Mouse (Mus musculus) lung, adult 2 months (tissue): ENCODE measurements around the gene Grin2a. TPM values are rescaled to one million over a fixed set of nuclear protein-coding genes. Genes with fewer than 3 reads are reported as not detected.

Source experiments
- DNase-seq: peaks from one replicate; pipeline ENCODE4 v3.0.0; 2022
- H3K4me1 ChIP-seq: fragments of 200-500 bp; 2 replicates; pipeline ENCODE4 v1.6.1; 2011; ENCODE audit warnings: low read length; ENCODE audit not compliant: control insufficient read depth, insufficient read depth
- H3K4me3 ChIP-seq: fragments of 200-500 bp; replicated peaks from 2 replicates; pipeline ENCODE3; 2011; ENCODE audit warnings: low read depth, mild to moderate bottlenecking, control low read depth, low read length; ENCODE audit errors: extremely low read depth
- CTCF ChIP-seq: fragments of 200-500 bp; IDR thresholded peaks from 2 replicates; pipeline ENCODE4 v1.5.1; 2011; ENCODE audit warnings: mild to moderate bottlenecking, low read length, control low read depth; ENCODE audit not compliant: insufficient read depth
- POLR2A ChIP-seq: fragments of 200-500 bp; IDR thresholded peaks from 2 replicates; pipeline ENCODE4 v1.6.1; 2011; ENCODE audit warnings: low read depth, mild to moderate bottlenecking, control low read depth, low read length, borderline replicate concordance; ENCODE audit errors: extremely low read depth
- WGBS: fragments of 180-500 bp; shearing (Covaris S2); methylation state at CpG from one replicate; pipeline ENCODE4 v1.1.7; 2018; 5-methylcytosine and 5-hydroxymethylcytosine counted together
- polyA plus RNA-seq: library from polyadenylated mRNA; depleted of rRNA; stranded (reverse); fragments of >200 nt; gene quantifications from 2 replicates; pipeline ENCODE4 v1.2.3, GENCODE M21; 2012; rRNA removed

Grin2a gene
- polyA plus RNA-seq, 1 experiment, result 0.24 TPM

GRCm38 (mm10) chr16:9583981-9584380, 411.4 kb downstream of the Grin2a start:
- TF ChIP-seq POLR2A, result no peak
- TF ChIP-seq CTCF, result no peak

GRCm38 (mm10) chr16:9571793-9572192, 423.6 kb downstream of the Grin2a start:
- 48% methylated on average over 1 of the region's 1 CpGs for WGBS
- TF ChIP-seq POLR2A, result no peak
- no peak for TF ChIP-seq CTCF
- H3K4me3 ChIP-seq, result no peak overlapping the region
- no peaks in the 10 kb centered on the region for H3K4me1 ChIP-seq
- DNase-seq, result no peak

More at GRCm38 (mm10) chr16:9583981-9584380, 411.4 kb downstream of the Grin2a start:
- WGBS, result 60% methylated on average over 2 of the region's 2 CpGs
- Histone ChIP-seq H3K4me1 (no peaks in the 10 kb centered on the region), H3K4me3 (no peak overlapping the region)
- DNase-seq, result no peak

GRCm38 (mm10) chr16:9567286-9567685, 428.1 kb downstream of the Grin2a start:
- WGBS, result 38% methylated on average over 2 of the region's 2 CpGs
- TF ChIP-seq CTCF (no peak), POLR2A (no peak)
- no peak for DNase-seq
- no peaks in the 10 kb centered on the region for H3K4me1 ChIP-seq
- no peak overlapping the region for H3K4me3 ChIP-seq

DNA sequence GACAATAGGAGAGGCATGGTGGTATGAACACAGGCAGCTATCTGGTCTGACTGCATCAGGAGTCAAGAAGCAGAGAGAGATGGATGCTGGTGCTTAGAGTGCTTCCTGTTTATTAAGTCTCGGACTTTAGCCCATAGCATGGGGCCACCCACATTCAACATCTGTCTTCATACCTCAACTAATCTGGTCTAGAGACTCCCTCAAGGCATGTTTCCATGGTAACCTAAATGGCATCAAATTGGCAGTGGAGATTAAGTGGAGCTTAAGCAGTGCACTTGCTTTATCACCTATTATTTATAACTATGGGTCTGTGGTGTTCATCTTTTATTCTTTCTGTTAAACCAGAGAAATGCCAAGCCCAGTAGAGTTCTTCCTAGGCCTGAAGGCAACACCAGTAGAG, 433.5 kb downstream of the Grin2a start:
- TF ChIP-seq CTCF (no peak), POLR2A (no peak)
- H3K4me1 ChIP-seq, result no peaks in the 10 kb centered on the region
- no peak for DNase-seq
- WGBS, result 17% methylated on average over 1 of the region's 1 CpGs
- H3K4me3 ChIP-seq, result no peak overlapping the region

DNA sequence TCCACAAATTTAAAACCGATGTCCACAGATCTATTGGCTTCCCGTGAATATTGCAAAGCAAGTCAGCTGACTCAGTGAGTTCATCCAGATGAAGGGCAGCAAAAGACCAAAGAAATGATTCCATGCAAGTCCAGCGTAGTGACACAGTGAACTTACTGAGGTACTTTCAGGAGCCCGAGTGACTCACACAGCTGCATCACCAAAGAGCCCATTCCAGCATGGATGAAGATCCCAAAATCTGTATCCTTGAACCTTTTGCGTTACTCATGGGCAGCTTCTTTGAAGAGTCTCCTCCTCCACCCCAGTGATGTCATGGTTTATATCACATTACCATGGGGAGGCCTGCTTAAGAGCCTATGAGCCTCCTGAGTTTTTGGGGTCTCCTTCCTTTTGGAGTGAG, 460.2 kb downstream of the Grin2a start:
- 89% methylated on average over 5 of the region's 5 CpGs for WGBS
- H3K4me3 ChIP-seq, result no peak overlapping the region
- no peaks in the 10 kb centered on the region for H3K4me1 ChIP-seq
- TF ChIP-seq POLR2A, result no peak
- TF ChIP-seq CTCF, result no peak
- DNase-seq, result no peak

- no peaks in the 10 kb centered on the region for H3K4me1 ChIP-seq
- WGBS, result 61% methylated on average over 9 of the region's 9 CpGs
- H3K4me3 ChIP-seq, result no peak overlapping the region
- DNase-seq, result no peak
- no peak for TF ChIP-seq CTCF
Observed at GRCm38 (mm10) chr16:9533564-9534332, 461.6 kb downstream of the Grin2a start.

DNA sequence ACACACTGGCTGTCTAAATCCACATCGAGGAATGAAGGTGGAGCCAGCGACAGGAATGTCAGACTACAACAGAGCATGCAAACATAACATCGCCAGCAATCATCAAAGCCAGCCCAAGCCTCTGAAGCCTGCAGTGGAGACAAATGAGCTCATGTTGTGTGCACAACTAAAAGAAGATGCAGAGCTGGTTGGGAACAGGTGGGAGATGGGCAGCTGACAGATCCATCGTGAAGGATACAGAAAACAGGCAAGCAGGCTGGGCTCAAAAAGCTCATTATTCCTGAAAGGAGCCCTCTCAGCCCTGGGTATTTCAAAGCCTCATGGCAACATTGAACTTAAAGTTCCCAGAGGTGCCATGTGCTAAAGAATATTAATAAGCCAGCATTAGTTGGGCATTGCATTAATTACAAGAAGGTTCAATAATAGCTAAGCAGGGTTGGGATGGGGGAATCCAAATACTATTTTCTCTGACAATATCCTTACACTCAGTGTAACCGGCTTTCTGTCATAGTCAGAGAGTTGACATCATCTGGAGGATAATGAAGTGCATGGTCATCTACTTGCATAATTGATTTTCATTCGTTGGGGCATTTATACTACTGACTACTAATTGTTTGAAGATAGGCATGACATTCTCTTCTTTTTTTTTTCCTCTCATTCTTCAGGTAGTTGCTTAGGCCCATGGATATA, 462.4 kb downstream of the Grin2a start:
- TF ChIP-seq POLR2A (no peak), CTCF (no peak)
- no peaks in the 10 kb centered on the region for H3K4me1 ChIP-seq
- WGBS, result 57% methylated on average over 6 of the region's 6 CpGs
- DNase-seq, result no peak
- no peak overlapping the region for H3K4me3 ChIP-seq

GRCm38 (mm10) chr16:9527214-9527613, 468.1 kb downstream of the Grin2a start:
- no peaks in the 10 kb centered on the region for H3K4me1 ChIP-seq
- 56% methylated on average over 5 of the region's 5 CpGs for WGBS
- TF ChIP-seq CTCF (no peak), POLR2A (no peak)
- H3K4me3 ChIP-seq, result no peak overlapping the region
- no peak for DNase-seq

DNA sequence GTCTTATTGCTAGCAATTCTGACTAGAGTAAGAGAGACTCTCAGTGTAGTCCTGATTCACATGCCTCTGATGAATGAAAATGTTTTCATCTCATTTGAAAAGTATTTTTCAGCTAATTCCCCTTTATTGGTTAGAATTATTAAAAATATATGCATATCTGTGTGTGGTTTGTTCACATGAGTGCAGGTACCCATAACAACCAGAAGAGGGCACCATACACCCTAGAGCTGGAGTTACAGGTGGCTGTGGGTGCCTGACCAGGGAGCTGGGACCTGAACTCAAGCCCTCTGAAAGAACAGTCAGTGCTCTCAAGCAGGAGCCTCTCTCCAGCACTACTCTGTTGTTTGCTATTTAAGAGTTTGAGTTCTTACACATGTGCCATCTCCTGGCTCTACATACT, 472.0 kb downstream of the Grin2a start:
- TF ChIP-seq POLR2A (no peak), CTCF (no peak)
- Histone ChIP-seq H3K4me3 (no peak overlapping the region), H3K4me1 (no peaks in the 10 kb centered on the region)
- no peak for DNase-seq

Other genes starting within 250 kb of the Grin2a start
- gene Rpl39l, start 174.7 kb upstream of the Grin2a start, polyA plus RNA-seq, result 0.16 TPM in 1 of 2 replicates, not detected in the other
- not detected in 2 replicates for gene Atf7ip2, start 197.2 kb upstream of the Grin2a start, polyA plus RNA-seq